Mouse (Mus musculus) granulocyte monocyte progenitor cell, adult 5-6 weeks (primary cell): ENCODE measurements at regions not wholly inside any gene's neighbourhood (a gene's known extent, or its start where the extent isn't known, plus 50 kb on each side); places are given as distances from the start of the nearest gene placed in this dataset.

ENCODE experiments used
- ATAC-seq: replicated peaks from 2 replicates; pipeline ENCODE4 v1.8.0; 2016; ENCODE audit warnings: mild to moderate bottlenecking, moderate TSS enrichment, inconsistent platforms; ENCODE audit not compliant: poor library complexity, severe bottlenecking

DNA sequence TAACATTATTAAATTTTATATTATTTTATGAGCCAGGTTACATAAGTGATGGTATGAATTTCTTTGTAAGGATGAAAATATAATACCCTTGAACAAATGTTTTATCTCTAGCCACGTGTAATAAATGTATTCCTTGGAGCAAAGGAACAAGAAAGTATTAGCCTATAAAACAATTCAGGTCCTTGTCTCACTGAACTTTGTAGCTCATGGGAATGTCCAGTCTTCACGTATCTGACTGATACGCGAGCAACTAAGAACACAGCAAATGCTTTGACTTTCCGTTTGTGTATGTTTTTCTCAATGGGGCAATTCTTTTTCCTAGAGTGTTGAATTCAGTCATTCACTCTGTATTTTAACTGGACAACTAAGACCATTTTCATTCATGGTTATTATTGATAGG is 216.9 kb upstream of the Mettl25 start:
- ATAC-seq, result no peak

DNA sequence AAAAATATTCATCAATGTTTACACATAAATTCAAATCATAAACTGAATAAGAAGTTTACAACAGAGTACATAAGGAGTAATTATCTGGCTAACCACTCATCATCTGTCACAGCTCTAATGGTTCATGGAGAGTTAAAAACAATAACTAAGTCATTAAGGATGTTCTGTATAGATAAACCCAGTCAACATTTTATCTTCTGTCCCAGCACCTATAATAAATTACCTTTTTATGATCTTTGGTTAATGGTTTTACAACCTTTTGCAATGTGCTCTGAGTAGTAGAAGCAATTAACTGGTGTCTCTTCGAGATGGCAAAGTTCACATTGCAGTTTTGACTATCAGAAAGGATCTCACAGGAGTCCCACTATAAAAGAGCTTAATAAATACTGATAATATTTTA is 197.3 kb upstream of the Mettl25 start:
- ATAC-seq, result no peak

- peak; percentile 55; the same call in 1 of the 2 replicates for ATAC-seq
Measured at GRCm38 (mm10) chr10:106038033-106038432, 196.9 kb upstream of the Mettl25 start.

- ATAC-seq, result no peak
Measured at GRCm38 (mm10) chr10:106033416-106033815, 192.2 kb upstream of the Mettl25 start.

DNA sequence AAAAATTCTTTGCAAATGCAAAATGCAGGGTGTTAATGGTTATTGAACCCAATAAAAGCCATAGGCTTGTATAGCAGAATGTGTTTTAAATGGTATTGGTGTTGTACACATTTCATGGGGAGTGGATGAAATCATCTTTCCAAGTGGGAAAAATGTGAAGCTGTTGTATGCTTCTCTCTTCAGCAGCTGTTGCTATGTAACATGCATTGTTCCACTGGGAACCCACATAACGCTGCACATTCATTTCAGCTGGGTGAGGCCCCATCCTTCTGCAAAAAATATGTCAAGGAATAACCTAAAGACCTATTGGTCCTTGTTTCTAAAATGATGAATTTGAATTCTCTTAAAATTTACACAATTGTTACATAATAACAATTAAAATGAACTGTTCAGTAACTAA is 183.5 kb upstream of the Mettl25 start:
- ATAC-seq, result no peak

- ATAC-seq, result no peak
Measured at GRCm38 (mm10) chr10:106023639-106024215, 182.5 kb upstream of the Mettl25 start.

DNA sequence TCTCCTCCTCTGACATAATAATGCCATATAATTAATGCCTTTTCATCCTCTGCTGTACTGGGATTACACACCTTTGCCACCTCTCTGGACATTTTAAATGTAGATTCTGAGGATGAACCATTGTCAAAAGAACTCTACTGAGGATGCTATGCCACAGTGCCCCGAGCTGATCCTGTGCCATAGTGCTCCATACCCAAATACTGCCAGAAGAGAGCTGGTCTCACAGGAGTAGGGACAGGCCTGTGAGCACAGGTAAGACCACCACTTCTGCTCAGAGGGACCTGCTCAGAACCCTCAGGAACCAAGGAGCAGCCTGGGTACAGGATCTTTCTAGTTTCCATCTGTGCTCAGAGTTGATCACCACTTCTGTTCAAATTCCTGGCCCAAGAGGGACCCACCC is 174.8 kb upstream of the Mettl25 start:
- no peak for ATAC-seq

DNA sequence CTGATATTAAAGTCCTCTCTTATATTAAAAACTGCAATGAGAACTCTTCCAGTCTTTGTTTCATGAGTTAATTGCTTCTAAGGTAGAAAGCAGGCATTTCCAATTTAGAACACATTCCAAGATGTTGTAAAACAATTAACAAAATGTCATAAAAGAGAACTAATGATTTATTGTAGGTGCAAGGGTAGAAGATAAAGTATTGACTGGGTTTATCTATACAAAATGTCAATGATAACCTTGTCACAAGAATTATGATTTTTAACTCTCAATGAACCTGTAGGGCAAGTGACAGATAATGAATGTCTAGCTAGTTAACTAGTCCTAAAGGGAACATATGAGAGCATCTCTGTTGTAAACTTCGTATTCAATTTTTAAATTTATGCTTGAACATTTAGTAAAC is 174.3 kb upstream of the Mettl25 start:
- no peak for ATAC-seq

- no peak for ATAC-seq
Measured at GRCm38 (mm10) chr10:106010131-106010530, 169.0 kb upstream of the Mettl25 start.

DNA sequence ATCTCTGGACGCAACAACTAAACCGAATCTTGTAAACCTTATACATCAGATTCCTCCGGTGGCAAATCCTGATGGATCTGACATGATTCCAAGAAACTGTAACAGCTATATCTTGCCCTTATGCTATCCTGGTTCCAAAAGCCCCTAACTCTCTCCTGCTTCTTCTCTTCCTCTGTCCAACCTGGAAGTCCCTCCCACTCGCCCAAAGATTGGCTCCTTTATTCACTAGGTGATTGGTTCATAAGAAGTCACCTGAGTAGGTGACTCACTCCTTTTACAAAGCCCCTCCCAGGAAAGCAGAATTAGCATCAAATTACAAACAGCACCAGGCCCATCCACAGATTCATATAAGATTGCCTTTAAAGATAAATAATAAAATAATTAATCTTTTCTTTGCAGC is 166.2 kb upstream of the Mettl25 start:
- no peak for ATAC-seq

DNA sequence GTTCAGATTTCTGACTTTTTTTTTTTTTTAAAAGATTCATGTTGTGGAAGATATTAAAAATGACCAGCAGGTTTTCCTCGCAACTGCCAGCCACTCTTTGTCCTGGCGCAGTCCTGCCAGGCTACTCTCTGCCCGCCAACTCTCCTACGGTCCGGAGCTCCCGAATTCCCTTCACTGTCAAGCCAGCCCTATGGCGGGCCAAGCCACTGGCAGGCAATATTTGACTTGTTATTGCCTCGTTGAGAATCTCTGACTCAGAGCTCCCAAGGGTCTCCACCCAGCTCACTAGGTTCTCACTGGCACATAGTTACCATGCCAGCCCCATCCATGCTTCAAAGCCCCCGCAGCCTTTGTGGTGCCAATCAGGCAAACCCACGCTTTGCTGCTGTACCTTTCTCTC is 165.7 kb upstream of the Mettl25 start:
- ATAC-seq, result no peak

DNA sequence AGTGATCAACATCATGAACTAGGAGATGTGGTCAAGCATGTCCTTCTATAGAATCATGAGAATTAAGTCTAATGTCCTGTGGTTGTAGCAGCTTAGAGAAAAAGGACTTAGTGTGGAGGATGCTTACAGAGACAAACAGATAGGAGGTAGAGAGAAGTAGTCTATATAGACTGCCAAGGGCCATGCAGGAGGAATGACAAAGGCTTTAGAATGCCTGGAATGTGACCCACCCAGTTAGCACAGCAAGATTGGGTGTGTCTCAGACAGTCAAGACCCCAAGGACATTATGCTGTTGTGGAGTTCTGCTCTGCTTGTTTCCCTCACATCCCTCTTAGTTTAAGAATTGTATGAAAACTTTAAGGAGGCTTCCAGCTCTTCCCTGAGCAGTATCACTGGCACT is 164.9 kb upstream of the Mettl25 start:
- no peak for ATAC-seq

DNA sequence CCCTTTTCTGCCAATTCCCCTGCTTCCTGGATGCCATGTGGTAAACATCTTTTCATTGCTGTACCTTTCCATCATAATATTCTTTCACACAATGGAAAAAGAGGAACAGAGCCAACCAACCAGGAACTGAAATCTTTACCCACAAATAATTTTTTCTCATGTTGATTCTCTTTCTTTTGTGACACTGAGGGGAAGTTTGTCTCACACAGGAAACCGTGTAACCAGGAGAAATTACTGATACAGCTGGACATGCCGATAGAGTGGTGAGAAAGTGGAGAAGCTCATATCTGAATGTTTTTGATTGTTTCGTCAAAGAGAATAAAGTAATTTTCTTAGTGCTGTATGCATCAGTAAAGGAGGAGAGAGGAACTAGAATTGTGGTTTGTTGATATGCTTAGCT is 116.3 kb upstream of the Mettl25 start:
- ATAC-seq, result peak; percentile 99

GRCm38 (mm10) chr10:105933309-105933708 is 92.1 kb upstream of the Mettl25 start:
- no peak for ATAC-seq

GRCm38 (mm10) chr10:105932786-105933185 is 91.6 kb upstream of the Mettl25 start:
- no peak for ATAC-seq

GRCm38 (mm10) chr10:105927596-105927995 is 86.4 kb upstream of the Mettl25 start:
- ATAC-seq, result no peak

GRCm38 (mm10) chr10:105926912-105927238 is 85.7 kb upstream of the Mettl25 start:
- ATAC-seq, result no peak

DNA sequence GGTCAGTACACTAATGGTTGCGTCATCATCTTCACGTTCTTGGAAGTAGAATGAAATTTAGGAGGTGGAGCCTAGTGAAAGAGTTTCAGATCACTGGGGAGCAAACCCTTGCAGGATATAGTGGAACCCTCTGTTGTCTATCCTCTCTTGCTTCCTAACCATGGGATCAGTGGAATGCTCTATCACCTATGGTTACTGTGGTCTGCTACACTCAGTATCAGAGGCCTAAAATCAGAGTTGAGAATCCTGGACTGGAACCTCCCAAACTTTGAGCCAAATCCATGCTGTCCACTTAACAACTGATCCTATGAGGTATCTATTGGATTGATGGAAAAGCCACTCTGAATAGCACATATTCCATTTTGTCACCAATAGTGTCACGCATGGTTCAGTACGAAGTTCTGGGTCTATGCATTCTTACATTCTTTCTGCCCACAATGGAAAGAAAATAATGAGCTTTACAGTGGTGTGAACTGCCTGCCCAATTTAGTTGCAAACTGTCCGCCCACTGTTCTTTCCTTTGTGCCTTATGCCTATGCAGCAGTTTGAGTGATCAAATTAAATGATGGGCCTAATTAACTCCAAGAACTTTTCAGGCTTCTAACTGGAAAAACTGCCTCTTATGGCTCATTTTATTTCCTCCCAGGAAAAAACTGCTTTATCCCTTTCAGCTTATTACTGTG is 85.2 kb upstream of the Mettl25 start:
- ATAC-seq, result no peak

- ATAC-seq, result no peak
Measured at GRCm38 (mm10) chr10:105899677-105900076, 58.5 kb upstream of the Mettl25 start.

GRCm38 (mm10) chr10:105899225-105899624 is 58.0 kb upstream of the Mettl25 start:
- ATAC-seq, result no peak
